Mouse (Mus musculus): ENCODE measurements at regions not wholly inside any gene's neighbourhood (a gene's known extent, or its start where the extent isn't known, plus 50 kb on each side); places are given as distances from the start of the nearest gene placed in this dataset.

GRCm38 (mm10) chr3:143542811-143543210 is 661.0 kb upstream of the Pkn2 start:
- 65% methylated on average over 3 of the region's 3 CpGs for WGBS
- Histone ChIP-seq H3K4me3 (ENCODE audit: low read depth, low read length) (no peak overlapping the region), H3K36me3 (ENCODE audit: control insufficient read depth, insufficient read depth, low read length) (no peaks in the 10 kb centered on the region), H3K27ac (ENCODE audit: insufficient read depth, low read depth, low read length) (no peak overlapping the region), H3K4me1 (ENCODE audit: control insufficient read depth, insufficient read depth, insufficient read length, low read length) (no peaks in the 10 kb centered on the region), H3K27me3 (ENCODE audit: control insufficient read depth, insufficient read depth, low read length) (no peaks in the 10 kb centered on the region)
- no peak for TF ChIP-seq POLR2A (IDR thresholded peaks at IDR 0.05; ENCODE audit: low read depth, low read length)
- no peak for TF ChIP-seq CTCF (IDR thresholded peaks at IDR 0.05; ENCODE audit: extremely low read depth, insufficient read length, insufficient replicate concordance, low read depth, low read length)

- no peak overlapping the region for H3K27ac ChIP-seq (ENCODE audit: insufficient read depth, low read depth, low read length)
- no peak for TF ChIP-seq POLR2A (IDR thresholded peaks at IDR 0.05; ENCODE audit: low read depth, low read length)
- no peak for TF ChIP-seq CTCF (IDR thresholded peaks at IDR 0.05; ENCODE audit: extremely low read depth, insufficient read length, insufficient replicate concordance, low read depth, low read length)
- WGBS, result 60% methylated on average over 4 of the region's 4 CpGs
- H3K4me1 ChIP-seq (ENCODE audit: control insufficient read depth, insufficient read depth, insufficient read length, low read length), result no peaks in the 10 kb centered on the region
- H3K27me3 ChIP-seq (ENCODE audit: control insufficient read depth, insufficient read depth, low read length), result no peaks in the 10 kb centered on the region
- H3K4me3 ChIP-seq (ENCODE audit: low read depth, low read length), result no peak overlapping the region
- H3K36me3 ChIP-seq (ENCODE audit: control insufficient read depth, insufficient read depth, low read length), result no peaks in the 10 kb centered on the region
Observed at GRCm38 (mm10) chr3:143527982-143528381, 646.2 kb upstream of the Pkn2 start.

DNA sequence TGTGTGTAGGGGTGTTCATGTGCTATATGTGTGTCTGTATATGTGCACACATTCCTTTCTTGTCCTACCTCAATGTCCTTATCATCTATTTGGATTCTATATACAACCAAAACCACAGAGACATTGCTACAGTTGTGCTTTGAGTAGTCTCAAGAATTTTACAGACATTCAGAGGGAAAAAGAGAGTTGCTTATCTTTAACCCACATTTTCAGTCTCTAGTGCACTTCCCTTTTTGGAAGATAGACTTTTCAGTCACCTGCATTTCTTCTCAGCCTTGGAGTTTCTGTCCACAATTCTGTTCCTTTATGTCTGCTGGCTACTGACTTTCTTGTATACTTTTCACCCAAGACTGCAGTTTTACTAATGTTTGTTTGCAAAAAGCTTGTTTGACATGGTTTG is 645.5 kb upstream of the Pkn2 start:
- H3K27me3 ChIP-seq (ENCODE audit: control insufficient read depth, insufficient read depth, low read length), result no peaks in the 10 kb centered on the region
- no peaks in the 10 kb centered on the region for H3K4me1 ChIP-seq (ENCODE audit: control insufficient read depth, insufficient read depth, insufficient read length, low read length)
- no peak overlapping the region for H3K4me3 ChIP-seq (ENCODE audit: low read depth, low read length)
- H3K27ac ChIP-seq (ENCODE audit: insufficient read depth, low read depth, low read length), result no peak overlapping the region
- no peak for TF ChIP-seq POLR2A (IDR thresholded peaks at IDR 0.05; ENCODE audit: low read depth, low read length)
- no peak for TF ChIP-seq CTCF (IDR thresholded peaks at IDR 0.05; ENCODE audit: extremely low read depth, insufficient read length, insufficient replicate concordance, low read depth, low read length)
- H3K36me3 ChIP-seq (ENCODE audit: control insufficient read depth, insufficient read depth, low read length), result no peaks in the 10 kb centered on the region

DNA sequence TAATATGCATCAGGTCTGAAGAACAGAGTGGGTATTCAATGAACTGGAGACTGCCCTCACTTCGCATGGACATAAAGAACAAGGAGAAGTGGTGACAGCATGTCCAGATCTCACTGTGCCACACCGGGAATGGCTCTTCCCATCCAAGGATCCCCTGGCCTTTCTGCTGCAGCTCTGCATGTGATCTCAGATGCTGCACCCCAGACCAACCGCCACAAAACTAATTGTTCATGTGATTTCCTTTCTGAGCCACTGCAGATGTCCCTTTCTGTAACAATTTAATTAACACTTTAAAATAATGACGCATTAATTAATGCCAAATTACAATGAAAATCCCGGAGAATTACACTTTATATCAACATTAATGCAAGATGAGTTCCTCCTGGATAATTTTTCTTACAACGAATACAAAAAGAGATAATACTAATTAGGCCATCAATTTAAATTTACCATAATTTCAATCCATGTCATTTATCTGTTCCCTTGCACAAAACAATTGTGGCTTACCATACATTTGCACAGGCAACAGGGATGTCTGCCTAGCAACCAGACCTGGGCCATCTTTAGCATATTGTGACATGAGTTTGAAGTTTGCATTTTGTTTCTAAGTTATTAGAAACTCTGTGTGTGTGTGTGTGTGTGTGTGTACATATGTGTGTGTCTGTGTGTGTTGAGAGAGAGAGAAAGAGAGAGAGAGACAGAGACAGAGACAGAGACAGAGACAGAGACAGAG is 630.9 kb upstream of the Pkn2 start:
- no peaks in the 10 kb centered on the region for H3K27me3 ChIP-seq (ENCODE audit: control insufficient read depth, insufficient read depth, low read length)
- no peaks in the 10 kb centered on the region for H3K4me1 ChIP-seq (ENCODE audit: control insufficient read depth, insufficient read depth, insufficient read length, low read length)
- TF ChIP-seq CTCF (IDR thresholded peaks at IDR 0.05; ENCODE audit: extremely low read depth, insufficient read length, insufficient replicate concordance, low read depth, low read length) (no peak), POLR2A (IDR thresholded peaks at IDR 0.05; ENCODE audit: low read depth, low read length) (no peak)
- H3K4me3 ChIP-seq (ENCODE audit: low read depth, low read length), result no peak overlapping the region
- H3K36me3 ChIP-seq (ENCODE audit: control insufficient read depth, insufficient read depth, low read length), result no peaks in the 10 kb centered on the region
- WGBS, result 86% methylated on average over 6 of the region's 6 CpGs
- no peak overlapping the region for H3K27ac ChIP-seq (ENCODE audit: insufficient read depth, low read depth, low read length)

DNA sequence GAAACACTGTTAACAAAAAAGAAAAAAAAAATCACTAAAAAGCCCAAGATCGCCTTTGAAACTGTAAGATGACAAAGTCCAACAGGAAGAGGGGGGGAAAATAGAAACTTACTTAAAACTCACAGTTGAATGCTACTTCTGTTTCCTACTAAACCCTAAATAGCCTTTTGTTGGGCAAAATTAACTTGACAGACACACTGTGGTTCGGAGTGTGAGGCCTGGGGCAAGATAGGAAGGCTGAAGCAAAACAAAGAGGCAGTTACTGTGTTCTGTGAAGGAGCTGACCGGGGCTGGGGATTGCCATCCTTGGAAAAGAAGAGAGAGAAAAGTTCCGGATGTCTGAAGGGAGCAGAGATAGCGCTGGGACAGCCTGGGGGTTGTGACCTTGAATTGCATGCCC is 627.7 kb upstream of the Pkn2 start:
- Histone ChIP-seq H3K27me3 (ENCODE audit: control insufficient read depth, insufficient read depth, low read length) (no peaks in the 10 kb centered on the region), H3K4me1 (ENCODE audit: control insufficient read depth, insufficient read depth, insufficient read length, low read length) (no peaks in the 10 kb centered on the region), H3K4me3 (ENCODE audit: low read depth, low read length) (no peak overlapping the region), H3K27ac (ENCODE audit: insufficient read depth, low read depth, low read length) (no peak overlapping the region), H3K36me3 (ENCODE audit: control insufficient read depth, insufficient read depth, low read length) (no peaks in the 10 kb centered on the region)
- WGBS, result 64% methylated on average over 5 of the region's 5 CpGs
- TF ChIP-seq POLR2A (IDR thresholded peaks at IDR 0.05; ENCODE audit: low read depth, low read length), result no peak
- no peak for TF ChIP-seq CTCF (IDR thresholded peaks at IDR 0.05; ENCODE audit: extremely low read depth, insufficient read length, insufficient replicate concordance, low read depth, low read length)

DNA sequence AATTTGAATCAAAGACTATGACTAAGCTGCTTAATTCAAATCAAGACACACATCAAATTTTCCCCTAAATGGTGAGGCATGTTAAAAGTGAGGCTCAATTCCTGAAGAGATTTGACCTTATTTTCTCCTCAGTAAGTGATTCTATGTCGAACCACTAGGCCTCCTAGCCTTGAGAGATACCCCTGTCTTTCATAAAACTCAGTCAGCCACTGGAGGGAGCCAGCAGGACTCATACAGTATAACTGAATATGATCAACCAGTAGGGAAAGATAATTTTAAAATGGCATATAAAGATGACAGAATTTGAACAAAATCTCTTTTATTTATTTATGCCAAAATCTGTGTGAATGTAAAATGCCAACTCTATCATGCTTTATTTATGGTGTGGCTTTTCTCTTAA is 626.5 kb upstream of the Pkn2 start:
- 40% methylated on average over 1 of the region's 1 CpGs for WGBS
- Histone ChIP-seq H3K27ac (ENCODE audit: insufficient read depth, low read depth, low read length) (no peak overlapping the region), H3K27me3 (ENCODE audit: control insufficient read depth, insufficient read depth, low read length) (no peaks in the 10 kb centered on the region), H3K4me3 (ENCODE audit: low read depth, low read length) (no peak overlapping the region), H3K36me3 (ENCODE audit: control insufficient read depth, insufficient read depth, low read length) (no peaks in the 10 kb centered on the region), H3K4me1 (ENCODE audit: control insufficient read depth, insufficient read depth, insufficient read length, low read length) (no peaks in the 10 kb centered on the region)
- no peak for TF ChIP-seq CTCF (IDR thresholded peaks at IDR 0.05; ENCODE audit: extremely low read depth, insufficient read length, insufficient replicate concordance, low read depth, low read length)
- TF ChIP-seq POLR2A (IDR thresholded peaks at IDR 0.05; ENCODE audit: low read depth, low read length), result no peak

DNA sequence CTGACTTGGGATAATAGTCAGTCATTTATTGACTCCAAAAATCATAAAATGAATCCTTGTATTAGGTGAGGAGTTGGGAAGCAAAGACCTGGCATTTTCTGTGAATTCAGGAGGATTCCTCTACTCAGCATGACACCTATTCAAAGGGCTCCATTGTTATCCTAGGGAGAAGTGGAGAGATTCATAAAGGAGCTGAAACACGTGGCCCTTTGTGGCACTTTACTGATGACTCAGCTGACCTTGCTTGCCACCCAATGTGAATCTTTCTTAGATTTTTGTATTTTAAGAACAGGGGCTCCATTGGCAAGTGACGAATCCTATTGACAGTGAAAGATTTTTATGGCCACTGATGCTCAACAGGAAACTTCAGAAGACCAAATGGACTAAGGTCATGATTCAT is 619.2 kb upstream of the Pkn2 start:
- TF ChIP-seq POLR2A (IDR thresholded peaks at IDR 0.05; ENCODE audit: low read depth, low read length) (no peak), CTCF (IDR thresholded peaks at IDR 0.05; ENCODE audit: extremely low read depth, insufficient read length, insufficient replicate concordance, low read depth, low read length) (no peak)
- H3K4me1 ChIP-seq (ENCODE audit: control insufficient read depth, insufficient read depth, insufficient read length, low read length), result no peaks in the 10 kb centered on the region
- H3K4me3 ChIP-seq (ENCODE audit: low read depth, low read length), result no peak overlapping the region
- H3K36me3 ChIP-seq (ENCODE audit: control insufficient read depth, insufficient read depth, low read length), result no peaks in the 10 kb centered on the region
- H3K27me3 ChIP-seq (ENCODE audit: control insufficient read depth, insufficient read depth, low read length), result no peaks in the 10 kb centered on the region
- no peak overlapping the region for H3K27ac ChIP-seq (ENCODE audit: insufficient read depth, low read depth, low read length)
- WGBS, result 62% methylated on average over 2 of the region's 2 CpGs

All from small intestine, adult 2 months (tissue).